ENCODE assay signal across 11 mouse cellular contexts in genomic region chr2:166675588-166676444, GRCm38 (mm10). TPM values are rescaled to one million over a fixed set of nuclear protein-coding genes. Genes with fewer than 3 reads are reported as not detected.
DNase-seq lines count a peak whose midpoint lies in the region; ATAC-seq and TF ChIP-seq lines count a peak whose summit lies in the region.
"Had no signal": no experiment of that assay in that cellular context is flagged by ENCODE, and none has a peak within 500 bp of the region (broad histone marks: within the 10 kb centered on the region; RNA-seq: fewer than 3 reads in every experiment).

No protein-coding gene starts in this region.

- no peaks in the 10 kb centered on the region for H3K36me3 ChIP-seq in lung, embryonic 14.5 days (ENCODE audit: insufficient read depth)
- H3K36me3 ChIP-seq in embryonic facial prominence, embryonic 10.5 days (replicated peaks), result peaks cover 6% of the 10 kb centered on the region
- H3K36me3 ChIP-seq in hindbrain, embryonic 14.5 days (replicated peaks; ENCODE audit: control insufficient read depth, insufficient read depth), result no peaks in the 10 kb centered on the region
- H3K36me3 ChIP-seq in midbrain, embryonic 15.5 days (replicated peaks), result no peaks in the 10 kb centered on the region
- H3K36me3 ChIP-seq in kidney, embryonic 15.5 days, result no peaks in the 10 kb centered on the region

- no peak for TF ChIP-seq CTCF in lung, embryonic 14.5 days (IDR thresholded peaks at IDR 0.05; ENCODE audit: low read depth)

- H3K4me2 ChIP-seq in lung, embryonic 14.5 days, result no peak overlapping the region
- H3K4me2 ChIP-seq in hindbrain, embryonic 14.5 days (replicated peaks), result peak overlapping the region; percentile 26
- H3K4me2 ChIP-seq in midbrain, embryonic 15.5 days, result 0 out of 2 replicates have a peak overlapping the region, but pooled peaks have one; percentile 1
- no peak overlapping the region for H3K4me2 ChIP-seq in kidney, embryonic 15.5 days

- no peak for ATAC-seq in lung, embryonic 14.5 days (ENCODE audit: insufficient read depth)
- ATAC-seq in hindbrain, embryonic 14.5 days (ENCODE audit: low FRiP score), result no peak
- ATAC-seq in midbrain, embryonic 15.5 days (replicated peaks), result no peak
- no peak for ATAC-seq in kidney, embryonic 15.5 days (replicated peaks; ENCODE audit: low FRiP score)
- ATAC-seq: CD4-positive, CD25-positive, alpha-beta regulatory T cell, adult 4 months had no signal

- H3K9me3 ChIP-seq in lung, embryonic 14.5 days (ENCODE audit: low read depth, low read length), result no peaks in the 10 kb centered on the region
- H3K9me3 ChIP-seq in embryonic facial prominence, embryonic 10.5 days, result no peaks in the 10 kb centered on the region
- H3K9me3 ChIP-seq in hindbrain, embryonic 14.5 days (ENCODE audit: control insufficient read depth, low read length), result no peaks in the 10 kb centered on the region
- no peaks in the 10 kb centered on the region for H3K9me3 ChIP-seq in midbrain, embryonic 15.5 days
- no peaks in the 10 kb centered on the region for H3K9me3 ChIP-seq in kidney, embryonic 15.5 days (replicated peaks)

- no peaks in the 10 kb centered on the region for H3K27me3 ChIP-seq in lung, embryonic 14.5 days (ENCODE audit: insufficient read depth, low read length)
- H3K27me3 ChIP-seq in embryonic facial prominence, embryonic 10.5 days (replicated peaks; ENCODE audit: low read depth, poor library complexity, severe bottlenecking), result no peaks in the 10 kb centered on the region
- H3K27me3 ChIP-seq in hindbrain, embryonic 14.5 days (ENCODE audit: control insufficient read depth, insufficient read depth, low read length), result no peaks in the 10 kb centered on the region
- no peaks in the 10 kb centered on the region for H3K27me3 ChIP-seq in midbrain, embryonic 15.5 days (replicated peaks)
- H3K27me3 ChIP-seq in kidney, embryonic 15.5 days, result no peaks in the 10 kb centered on the region

- no peak overlapping the region for H3K27ac ChIP-seq in lung, embryonic 14.5 days (ENCODE audit: low read depth)
- peak overlapping the region; percentile 69 for H3K27ac ChIP-seq in embryonic facial prominence, embryonic 10.5 days (replicated peaks)
- H3K27ac ChIP-seq in hindbrain, embryonic 14.5 days, result peak overlapping the region; percentile 63
- peak overlapping the region; percentile 44; the same call in 1 of the 2 replicates for H3K27ac ChIP-seq in midbrain, embryonic 15.5 days
- H3K27ac ChIP-seq in kidney, embryonic 15.5 days, result no peak overlapping the region

- H3K4me1 ChIP-seq in lung, embryonic 14.5 days (ENCODE audit: insufficient read depth), result 0 out of 2 replicates have a peak, but pooled peaks cover 3% of the 10 kb centered on the region
- peaks cover 93% of the 10 kb centered on the region for H3K4me1 ChIP-seq in embryonic facial prominence, embryonic 10.5 days
- peaks cover 44% of the 10 kb centered on the region for H3K4me1 ChIP-seq in hindbrain, embryonic 14.5 days (replicated peaks; ENCODE audit: control insufficient read depth, insufficient read depth, low read length)
- peaks cover 47% of the 10 kb centered on the region for H3K4me1 ChIP-seq in midbrain, embryonic 15.5 days
- peaks cover 40% of the 10 kb centered on the region for H3K4me1 ChIP-seq in kidney, embryonic 15.5 days

- no peak overlapping the region for H3K4me3 ChIP-seq in lung, embryonic 14.5 days (ENCODE audit: low read depth, low read length)
- no peak overlapping the region for H3K4me3 ChIP-seq in embryonic facial prominence, embryonic 10.5 days
- H3K4me3 ChIP-seq in hindbrain, embryonic 14.5 days (replicated peaks; ENCODE audit: low read length), result no peak overlapping the region
- no peak overlapping the region for H3K4me3 ChIP-seq in midbrain, embryonic 15.5 days
- H3K4me3 ChIP-seq in kidney, embryonic 15.5 days (replicated peaks), result no peak overlapping the region

- DNase-seq in lung, embryonic 14.5 days, result peak; percentile 34
- DNase-seq in lung, postnatal 4 days, result no peak
- no peak for DNase-seq in embryonic facial prominence, embryonic 10.5 days (ENCODE audit: low spot score)
- DNase-seq in hindbrain, embryonic 14.5 days (ENCODE audit: low spot score), result no peak
- no peak for DNase-seq in cerebellum, postnatal 10 days
- no peak for DNase-seq in right cerebral cortex, postnatal 4 days
- DNase-seq: gastrocnemius, postnatal 36 days; liver had no signal

- no peak overlapping the region for H3K9ac ChIP-seq in lung, embryonic 14.5 days
- 0 out of 2 replicates have a peak overlapping the region, but pooled peaks have one; percentile 0 for H3K9ac ChIP-seq in hindbrain, embryonic 14.5 days
- H3K9ac ChIP-seq in midbrain, embryonic 15.5 days, result no peak overlapping the region
- H3K9ac ChIP-seq in kidney, embryonic 15.5 days, result no peak overlapping the region

- 47% methylated on average over 14 of the region's 14 CpGs for WGBS in lung, embryonic 14.5 days
- WGBS in embryonic facial prominence, embryonic 10.5 days, result 50% methylated on average over 14 of the region's 14 CpGs
- WGBS in hindbrain, embryonic 14.5 days, result 39% methylated on average over 14 of the region's 14 CpGs
- 36% methylated on average over 14 of the region's 14 CpGs for WGBS in midbrain, embryonic 15.5 days
- WGBS in kidney, embryonic 15.5 days, result 56% methylated on average over 14 of the region's 14 CpGs

RNA-seq across cellular contexts. Expression of gene Prex1, which starts 37.8 kb away (rescaled TPM):
- 12.9 and 13.8 TPM in 2 replicates for polyA plus RNA-seq in lung, embryonic 14.5 days (2014; fragmentation: Nextera tagmentation; extraction: Ambion mirVana)
- 32.6 and 35.2 TPM in 2 replicates for polyA plus RNA-seq in embryonic facial prominence, embryonic 10.5 days (2016; fragmentation: Nextera tagmentation; extraction: Ambion mirVana)
- polyA plus RNA-seq in hindbrain, embryonic 14.5 days (2014; fragmentation: Nextera tagmentation; extraction: Ambion mirVana), result 27.3 and 28.8 TPM in 2 replicates
- polyA plus RNA-seq in midbrain, embryonic 15.5 days (2015; fragmentation: Nextera tagmentation; extraction: Ambion mirVana), result 20.6 and 22.0 TPM in 2 replicates
- 16.0 TPM in 2 replicates for polyA plus RNA-seq in kidney, embryonic 15.5 days (2015; fragmentation: Nextera tagmentation; extraction: Ambion mirVana)

Comparison
In these comparisons a context has a peak if more than half of its experiments do, and no peak if none do; other contexts are left out.
1. H3K27ac ChIP-seq: peak in embryonic facial prominence, embryonic 10.5 days (single experiment), hindbrain, embryonic 14.5 days (single experiment) and midbrain, embryonic 15.5 days (single experiment); none in lung, embryonic 14.5 days (single experiment) and kidney, embryonic 15.5 days (single experiment).
2. H3K4me2 ChIP-seq: peak in hindbrain, embryonic 14.5 days (single experiment) and midbrain, embryonic 15.5 days (single experiment); none in lung, embryonic 14.5 days (single experiment) and kidney, embryonic 15.5 days (single experiment).